Mouse (Mus musculus) limb, embryonic 13.5 days (tissue): ENCODE data around the gene Lbhd1. TPM values are rescaled to one million over a fixed set of nuclear protein-coding genes. Genes with fewer than 3 reads are reported as not detected.

Experiments used
- ATAC-seq: fragments of 200-750 bp; cut with Nextera tagmentation; 2 replicates; pipeline ENCODE4 v1.8.0; 2017; ENCODE audit warnings: low read depth, moderate number of reproducible peaks, moderate TSS enrichment; ENCODE audit not compliant: low FRiP score
- H3K27ac ChIP-seq: fragments of 300-500 bp; sonication (generic); 2 replicates; pipeline ENCODE4 v1.5.1; 2015; ENCODE audit warnings: inconsistent platforms, mild to moderate bottlenecking, moderate library complexity
- H3K27me3 ChIP-seq: fragments of 300-500 bp; sonication (generic); 2 replicates; pipeline ENCODE4 v1.6.1; 2015; ENCODE audit warnings: mild to moderate bottlenecking, inconsistent platforms
- H3K36me3 ChIP-seq: fragments of 300-500 bp; sonication (generic); 2 replicates; pipeline ENCODE4 v1.6.1; 2015; ENCODE audit warnings: inconsistent platforms, mild to moderate bottlenecking, moderate library complexity
- H3K4me1 ChIP-seq: fragments of 300-500 bp; sonication (generic); 2 replicates; pipeline ENCODE4 v1.6.1; 2015; ENCODE audit warnings: inconsistent platforms
- H3K4me2 ChIP-seq: fragments of 300-500 bp; sonication (generic); replicated peaks from 2 replicates; pipeline ENCODE4 v1.6.1; 2015; ENCODE audit warnings: inconsistent platforms, mild to moderate bottlenecking, moderate library complexity
- H3K4me3 ChIP-seq: fragments of 300-500 bp; sonication (generic); 2 replicates; pipeline ENCODE4 v1.5.1; 2015; ENCODE audit warnings: moderate library complexity, mild to moderate bottlenecking, inconsistent platforms
- H3K9ac ChIP-seq: fragments of 300-500 bp; sonication (generic); 2 replicates; pipeline ENCODE4 v1.6.1; 2015; ENCODE audit warnings: mild to moderate bottlenecking, inconsistent platforms
- H3K9me3 ChIP-seq: fragments of 300-500 bp; sonication (generic); 2 replicates; pipeline ENCODE4 v1.6.1; 2016; ENCODE audit warnings: inconsistent platforms
- WGBS: fragments of 180-500 bp; shearing (Covaris S2); methylation state at CpG from one replicate; pipeline ENCODE4 v1.1.7; 2015; 5-methylcytosine and 5-hydroxymethylcytosine counted together
- polyA plus RNA-seq: library from polyadenylated mRNA; unstranded; fragments of >200 nt; fragmentation: Nextera tagmentation; extraction: Ambion mirVana; gene quantifications from 2 replicates; pipeline ENCODE4 v1.2.1, GENCODE M21; 2015

The Lbhd1 gene
- polyA plus RNA-seq, 1 experiment from 2014 or later: 93.0 TPM

- Histone ChIP-seq H3K36me3 (peaks cover 24% of the 10 kb centered on the region), H3K27ac (no peak overlapping the region), H3K27me3 (no peaks in the 10 kb centered on the region), H3K4me1 (peaks cover 13% of the 10 kb centered on the region), H3K4me2 (peak overlapping the region; percentile 77), H3K9ac (peak overlapping the region; percentile 46), H3K9me3 (no peaks in the 10 kb centered on the region), H3K4me3 (no peak overlapping the region)
- WGBS: 77% methylated on average over 9 of the region's 9 CpGs
- ATAC-seq: no peak
Measured at GRCm38 (mm10) chr19:8921741-8922140, 38.2 kb downstream of the Lbhd1 start.

GRCm38 (mm10) chr19:8926766-8927165 lies 43.2 kb downstream of the Lbhd1 start:
- 85% methylated on average over 2 of the region's 2 CpGs for WGBS
- no peaks in the 10 kb centered on the region for H3K9me3 ChIP-seq
- no peak for ATAC-seq
- no peak overlapping the region for H3K4me3 ChIP-seq
- H3K27ac ChIP-seq: no peak overlapping the region
- peak overlapping the region; percentile 25; the same call in 1 of the 2 replicates for H3K9ac ChIP-seq
- H3K36me3 ChIP-seq: peaks cover 35% of the 10 kb centered on the region
- H3K4me1 ChIP-seq: peaks cover 13% of the 10 kb centered on the region
- no peaks in the 10 kb centered on the region for H3K27me3 ChIP-seq
- no peak overlapping the region for H3K4me2 ChIP-seq

GRCm38 (mm10) chr19:8927891-8928525 lies 44.5 kb downstream of the Lbhd1 start:
- no peak overlapping the region for H3K4me2 ChIP-seq
- H3K9me3 ChIP-seq: no peaks in the 10 kb centered on the region
- no peaks in the 10 kb centered on the region for H3K27me3 ChIP-seq
- ATAC-seq: no peak
- no peak overlapping the region for H3K9ac ChIP-seq
- 87% methylated on average over 12 of the region's 12 CpGs for WGBS
- H3K27ac ChIP-seq: no peak overlapping the region
- no peak overlapping the region for H3K4me3 ChIP-seq
- peaks cover 42% of the 10 kb centered on the region for H3K36me3 ChIP-seq
- peaks cover 11% of the 10 kb centered on the region for H3K4me1 ChIP-seq

GRCm38 (mm10) chr19:8928689-8929223 lies 45.2 kb downstream of the Lbhd1 start:
- Histone ChIP-seq H3K9me3 (no peaks in the 10 kb centered on the region), H3K36me3 (peaks cover 49% of the 10 kb centered on the region), H3K27ac (peak overlapping the region; percentile 74; the same call in 1 of the 2 replicates), H3K9ac (peak overlapping the region; percentile 91), H3K27me3 (no peaks in the 10 kb centered on the region), H3K4me2 (peak overlapping the region; percentile 72), H3K4me3 (peak overlapping the region; percentile 80), H3K4me1 (peaks cover 11% of the 10 kb centered on the region)
- WGBS: 20% methylated on average over 16 of the region's 16 CpGs
- ATAC-seq: peak; percentile 13; the same call in 1 of the 2 replicates

GRCm38 (mm10) chr19:8929224-8930088 lies 45.9 kb downstream of the Lbhd1 start, which contains the start of the genes Rom1 and Eml3:
Gene Rom1, minus strand, starts transcription at chr19:8929356.
Gene Eml3, plus strand, starts transcription at chr19:8929552.
- peaks cover 56% of the 10 kb centered on the region for H3K36me3 ChIP-seq
- H3K9me3 ChIP-seq: no peaks in the 10 kb centered on the region
- H3K27me3 ChIP-seq: no peaks in the 10 kb centered on the region
- ATAC-seq: peak; percentile 84
- H3K9ac ChIP-seq: peak within 1 kb of the TSS; percentile 91
- H3K27ac ChIP-seq: peak within 1 kb of the TSS; percentile 74
- WGBS: under 1% methylated on average over 59 of the region's 74 CpGs
- H3K4me1 ChIP-seq: peaks cover 11% of the 10 kb centered on the region
- peak within 1 kb of the TSS; percentile 80 for H3K4me3 ChIP-seq
- peak within 1 kb of the TSS; percentile 72 for H3K4me2 ChIP-seq

GRCm38 (mm10) chr19:8930117-8930516 lies 46.6 kb downstream of the Lbhd1 start:
- 7% methylated on average over 11 of the region's 11 CpGs for WGBS
- H3K4me2 ChIP-seq: peak overlapping the region; percentile 72
- H3K27me3 ChIP-seq: no peaks in the 10 kb centered on the region
- H3K9me3 ChIP-seq: no peaks in the 10 kb centered on the region
- no peak for ATAC-seq
- peaks cover 62% of the 10 kb centered on the region for H3K36me3 ChIP-seq
- H3K27ac ChIP-seq: peak overlapping the region; percentile 74; the same call in 1 of the 2 replicates
- peak overlapping the region; percentile 80 for H3K4me3 ChIP-seq
- H3K4me1 ChIP-seq: peaks cover 11% of the 10 kb centered on the region
- H3K9ac ChIP-seq: peak overlapping the region; percentile 91

- 73% methylated on average over 7 of the region's 7 CpGs for WGBS
- no peaks in the 10 kb centered on the region for H3K9me3 ChIP-seq
- no peak overlapping the region for H3K27ac ChIP-seq
- peaks cover 11% of the 10 kb centered on the region for H3K4me1 ChIP-seq
- H3K36me3 ChIP-seq: peaks cover 62% of the 10 kb centered on the region
- H3K4me3 ChIP-seq: peak overlapping the region; percentile 80
- ATAC-seq: no peak
- no peaks in the 10 kb centered on the region for H3K27me3 ChIP-seq
- peak overlapping the region; percentile 72 for H3K4me2 ChIP-seq
- H3K9ac ChIP-seq: peak overlapping the region; percentile 91
Measured at GRCm38 (mm10) chr19:8930771-8931170, 47.2 kb downstream of the Lbhd1 start.

- Histone ChIP-seq H3K27me3 (no peaks in the 10 kb centered on the region), H3K4me3 (no peak overlapping the region), H3K36me3 (peaks cover 71% of the 10 kb centered on the region), H3K4me2 (no peak overlapping the region), H3K4me1 (peaks cover 14% of the 10 kb centered on the region), H3K9me3 (no peaks in the 10 kb centered on the region), H3K27ac (no peak overlapping the region), H3K9ac (no peak overlapping the region)
- WGBS: 86% methylated on average over 2 of the region's 2 CpGs
- ATAC-seq: no peak
Measured at GRCm38 (mm10) chr19:8936736-8937135, 53.2 kb downstream of the Lbhd1 start.

GRCm38 (mm10) chr19:8940526-8941133 lies 57.1 kb downstream of the Lbhd1 start:
- H3K27ac ChIP-seq: peak overlapping the region; percentile 99; the same call in 1 of the 2 replicates
- peaks cover 61% of the 10 kb centered on the region for H3K36me3 ChIP-seq

GRCm38 (mm10) chr19:8941136-8941514 lies 57.6 kb downstream of the Lbhd1 start:
- peak; percentile 25 for ATAC-seq
- H3K27ac ChIP-seq: peak overlapping the region; percentile 99

More at GRCm38 (mm10) chr19:8940526-8941133, 57.1 kb downstream of the Lbhd1 start:
- ATAC-seq: no peak
- Histone ChIP-seq H3K4me3 (peak overlapping the region; percentile 97), H3K9me3 (no peaks in the 10 kb centered on the region), H3K27me3 (no peaks in the 10 kb centered on the region), H3K4me2 (peak overlapping the region; percentile 73), H3K4me1 (peaks cover 40% of the 10 kb centered on the region), H3K9ac (peak overlapping the region; percentile 100)
- 72% methylated on average over 15 of the region's 15 CpGs for WGBS

GRCm38 (mm10) chr19:8941515-8942217 lies 58.1 kb downstream of the Lbhd1 start, which contains the start of gene Mta2:
Gene Mta2, plus strand, starts transcription at chr19:8941875.
- H3K4me1 ChIP-seq: peaks cover 40% of the 10 kb centered on the region
- peak within 1 kb of the TSS; percentile 97 for H3K4me3 ChIP-seq
- peak within 1 kb of the TSS; percentile 99 for H3K27ac ChIP-seq
- no peaks in the 10 kb centered on the region for H3K9me3 ChIP-seq
- peak; percentile 91 for ATAC-seq
- peak within 1 kb of the TSS; percentile 100 for H3K9ac ChIP-seq
- H3K36me3 ChIP-seq: peaks cover 62% of the 10 kb centered on the region
- WGBS: under 1% methylated on average over 64 of the region's 64 CpGs
- peak within 1 kb of the TSS; percentile 73 for H3K4me2 ChIP-seq
- H3K27me3 ChIP-seq: no peaks in the 10 kb centered on the region

More at GRCm38 (mm10) chr19:8941136-8941514, 57.6 kb downstream of the Lbhd1 start:
- Histone ChIP-seq H3K4me2 (peak overlapping the region; percentile 73), H3K9me3 (no peaks in the 10 kb centered on the region), H3K9ac (peak overlapping the region; percentile 100), H3K27me3 (no peaks in the 10 kb centered on the region), H3K4me3 (peak overlapping the region; percentile 97), H3K36me3 (peaks cover 62% of the 10 kb centered on the region), H3K4me1 (peaks cover 40% of the 10 kb centered on the region)
- 31% methylated on average over 10 of the region's 10 CpGs for WGBS
